In genomic region chr1:130798037-130798436, GRCm38 (mm10) we compare ENCODE assay signal across 25 mouse cellular contexts. TPM values are rescaled to one million over a fixed set of nuclear protein-coding genes. Genes with fewer than 3 reads are reported as not detected.
A peak's percentile ranks its signal among the peaks of the same experiment; 100 is the strongest.
DNase-seq lines count a peak whose midpoint lies in the region.
"Had no signal": no experiment of that assay in that cellular context is flagged by ENCODE, and none has a peak within 500 bp of the region (broad histone marks: within the 10 kb centered on the region; RNA-seq: fewer than 3 reads in every experiment).

No protein-coding gene starts in this region.

- WGBS in large intestine, adult 2 months = 12% methylated on average over 6 of the region's 6 CpGs

- DNase-seq in kidney, adult 9 months = peak; percentile 80
- DNase-seq in kidney, postnatal 10 days = no peak
- DNase-seq in thymus, postnatal 25 days = peak; percentile 24
- no peak for DNase-seq in thymus, adult 18-20 months
- DNase-seq in large intestine, adult 2 months (ENCODE audit: low read depth, low spot score) = peak; percentile 85
- DNase-seq in embryo, embryonic 9.5 days (ENCODE audit: extremely low spot score) = no peak
- DNase-seq: adrenal gland, postnatal 25 days; B cell, adult 2 months; cerebellum, adult 11-12 months; cerebellum, adult 9-11 months; embryo, embryonic 11 days; liver; retina, postnatal 1 day; right cerebral cortex, postnatal 14 days had no signal

RNA-seq across cellular contexts. Expression of gene Fcamr, which starts 2.7 kb away (rescaled TPM):
- 1.7 and 2.3 TPM in 2 replicates for polyA plus RNA-seq in large intestine, adult 2 months (2012; rRNA removed)
- polyA plus RNA-seq: embryonic facial prominence, embryonic 13.5 days; forebrain, embryonic 10.5 days; forebrain, embryonic 15.5 days; hindbrain, embryonic 13.5 days; kidney, embryonic 14.5 days; limb, embryonic 11.5 days; liver, embryonic 15.5 days; lung, embryonic 15.5 days; midbrain, embryonic 13.5 days; neural tube, embryonic 15.5 days had no signal

RNA-seq across cellular contexts. Expression of gene Pigr, which starts 28.4 kb away (rescaled TPM):
- polyA plus RNA-seq in large intestine, adult 2 months (2012; rRNA removed) = 748 and 1,411 TPM in 2 replicates
- polyA plus RNA-seq: embryonic facial prominence, embryonic 13.5 days; forebrain, embryonic 10.5 days; forebrain, embryonic 15.5 days; heart, embryonic 15.5 days; hindbrain, embryonic 13.5 days; kidney, embryonic 14.5 days; limb, embryonic 11.5 days; lung, embryonic 15.5 days; midbrain, embryonic 13.5 days; neural tube, embryonic 15.5 days had no signal

Comparison
In these comparisons a context has a peak if more than half of its experiments do, and no peak if none do; other contexts are left out.
1. DNase-seq: peak in kidney, adult 9 months (single experiment), thymus, postnatal 25 days (single experiment) and large intestine, adult 2 months (single experiment); none in kidney, postnatal 10 days (single experiment), thymus, adult 18-20 months (0 of 2) and embryo, embryonic 9.5 days (single experiment).